Mouse (Mus musculus) brain, embryonic 14.5 days (tissue): ENCODE data around the gene Sec24b. TPM values are rescaled to one million over a fixed set of nuclear protein-coding genes. Genes with fewer than 3 reads are reported as not detected.

Experiments
- DNase-seq: peaks from one replicate; pipeline ENCODE4 v3.0.0-alpha.2; 2011; ENCODE audit warnings: low read depth
- CTCF ChIP-seq: fragments of 200-500 bp; IDR thresholded peaks from 2 replicates; pipeline ENCODE4 v1.5.1; 2012; ENCODE audit warnings: inconsistent platforms, mild to moderate bottlenecking, moderate library complexity, borderline replicate concordance; ENCODE audit not compliant: insufficient read depth, insufficient read length; ENCODE audit errors: extremely low read depth
- POLR2A ChIP-seq: fragments of 200-500 bp; IDR thresholded peaks from 2 replicates; pipeline ENCODE4 v1.6.1; 2012; ENCODE audit warnings: mild to moderate bottlenecking, inconsistent platforms, borderline replicate concordance; ENCODE audit not compliant: poor library complexity, insufficient read depth, insufficient read length, severe bottlenecking; ENCODE audit errors: extremely low read depth
- polyA plus RNA-seq: library from polyadenylated mRNA; depleted of rRNA; stranded (reverse); fragments of >200 nt; gene quantifications from 2 replicates; pipeline ENCODE4 v1.2.3, GENCODE M21; 2012; rRNA removed

Gene Sec24b
- 60.9 and 82.0 TPM in 2 replicates for polyA plus RNA-seq

DNA sequence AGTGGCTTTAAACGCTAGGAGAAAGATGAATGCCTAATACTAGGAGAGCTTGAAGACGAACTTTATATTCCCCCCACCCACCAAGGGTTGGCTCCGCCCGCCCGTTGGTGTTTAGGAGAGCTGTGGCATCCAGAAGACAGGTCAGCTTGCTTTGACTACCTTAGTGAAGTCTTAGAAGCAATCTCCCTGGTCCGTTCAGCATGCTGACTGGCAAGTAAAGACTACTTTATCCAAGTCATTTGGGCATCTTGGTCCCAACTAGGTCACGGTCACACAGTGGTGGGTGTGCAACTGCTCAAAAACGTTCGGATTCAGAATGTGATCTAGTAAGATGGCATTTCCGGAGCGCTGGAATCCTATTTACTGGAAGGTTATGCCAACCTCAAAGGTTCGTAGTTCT is at the start of gene Sec24b:
TSS of gene Sec24b (minus strand) at position 273 of the 400 bp plus-strand sequence.
- peak; percentile 54 for DNase-seq
- TF ChIP-seq CTCF = no peak

- no peak for DNase-seq
- TF ChIP-seq CTCF = no peak
- no peak for TF ChIP-seq POLR2A
Observed at GRCm38 (mm10) chr3:130104471-130104870, 43.1 kb upstream of the Sec24b start.

DNA sequence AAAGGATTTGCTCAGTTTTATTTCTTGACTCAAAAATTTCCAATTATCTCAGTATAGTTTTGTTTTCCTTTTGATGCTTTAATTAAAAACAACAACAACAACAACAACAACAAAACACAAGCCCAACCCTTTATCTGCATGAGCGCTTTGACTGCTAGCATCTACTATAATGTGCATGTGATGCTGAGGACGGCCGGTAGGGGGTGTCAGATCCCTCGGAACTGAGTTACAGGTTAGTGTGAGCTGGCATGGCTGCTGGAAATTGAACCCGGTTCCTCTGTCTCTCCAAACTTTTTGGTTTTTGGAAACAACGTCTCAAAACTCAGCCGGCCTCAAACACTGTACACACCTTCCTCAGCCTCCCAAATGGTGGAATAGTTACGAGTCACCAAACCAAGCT is 42.1 kb upstream of the Sec24b start:
- DNase-seq = no peak

GRCm38 (mm10) chr3:130095160-130095781 is 33.9 kb upstream of the Sec24b start:
- TF ChIP-seq CTCF (peak; percentile 72; the same call in 1 of the 2 replicates), POLR2A (no peak)
- peak; percentile 85 for DNase-seq

More for the DNA sequence above, 42.1 kb upstream of the Sec24b start:
- TF ChIP-seq CTCF (peak; percentile 44; the same call in 1 of the 2 replicates), POLR2A (no peak)

DNA sequence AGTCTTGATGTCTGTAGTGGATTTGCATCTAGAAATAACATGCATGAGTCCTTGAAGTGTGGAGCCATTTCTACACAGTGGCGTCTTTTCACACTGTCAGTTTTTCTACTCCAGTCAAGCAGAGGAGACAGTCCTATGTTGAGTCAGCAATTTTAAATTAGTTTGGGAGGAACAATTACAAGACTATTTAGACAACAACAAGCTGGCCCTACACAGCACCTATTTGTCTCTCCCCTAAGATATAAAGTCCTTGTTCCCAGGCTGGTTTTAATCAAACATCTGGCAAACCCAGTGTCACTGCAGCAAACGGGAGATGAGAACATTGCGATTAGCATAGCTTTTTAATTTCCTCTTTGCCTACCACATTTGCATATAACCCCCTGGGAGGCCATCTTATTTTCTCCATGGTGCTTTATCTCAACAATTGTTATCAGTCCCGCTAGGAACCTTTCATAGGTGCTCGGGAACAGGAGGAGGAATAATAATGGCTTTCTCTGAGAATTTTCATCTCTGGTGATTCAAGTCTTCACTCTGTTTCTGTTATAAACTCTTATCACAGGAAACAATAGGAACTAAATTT is 32.9 kb upstream of the Sec24b start:
- TF ChIP-seq CTCF (no peak), POLR2A (no peak)

DNA sequence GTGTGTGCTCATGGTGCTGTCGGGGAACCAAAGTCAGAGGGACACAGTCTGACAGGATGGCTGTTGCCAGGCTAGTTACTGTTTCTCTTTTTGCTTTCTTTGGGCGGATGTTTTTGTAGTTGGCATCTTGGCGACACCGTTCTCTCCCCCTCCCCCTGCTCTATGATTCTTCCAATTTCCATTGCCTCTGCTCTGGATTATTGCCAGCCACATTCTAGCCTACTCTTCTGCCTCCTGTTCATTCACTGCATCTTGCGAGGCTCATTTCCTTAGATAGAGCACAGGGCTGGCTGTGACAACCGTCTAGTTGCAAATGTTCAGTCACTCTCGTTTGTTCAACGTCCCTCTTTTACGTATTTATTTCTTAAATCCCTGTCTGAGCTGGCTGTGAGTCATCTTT is 29.1 kb upstream of the Sec24b start:
- TF ChIP-seq CTCF (no peak), POLR2A (no peak)
- peak; percentile 59 for DNase-seq

More for the DNA sequence above, 32.9 kb upstream of the Sec24b start:
- peak; percentile 18 for DNase-seq

- DNase-seq = no peak
- TF ChIP-seq CTCF = no peak
- TF ChIP-seq POLR2A = no peak
Observed at GRCm38 (mm10) chr3:130088654-130089053, 27.3 kb upstream of the Sec24b start.

GRCm38 (mm10) chr3:130087466-130087865 is 26.1 kb upstream of the Sec24b start:
- no peak for TF ChIP-seq POLR2A
- TF ChIP-seq CTCF = no peak
- no peak for DNase-seq

DNA sequence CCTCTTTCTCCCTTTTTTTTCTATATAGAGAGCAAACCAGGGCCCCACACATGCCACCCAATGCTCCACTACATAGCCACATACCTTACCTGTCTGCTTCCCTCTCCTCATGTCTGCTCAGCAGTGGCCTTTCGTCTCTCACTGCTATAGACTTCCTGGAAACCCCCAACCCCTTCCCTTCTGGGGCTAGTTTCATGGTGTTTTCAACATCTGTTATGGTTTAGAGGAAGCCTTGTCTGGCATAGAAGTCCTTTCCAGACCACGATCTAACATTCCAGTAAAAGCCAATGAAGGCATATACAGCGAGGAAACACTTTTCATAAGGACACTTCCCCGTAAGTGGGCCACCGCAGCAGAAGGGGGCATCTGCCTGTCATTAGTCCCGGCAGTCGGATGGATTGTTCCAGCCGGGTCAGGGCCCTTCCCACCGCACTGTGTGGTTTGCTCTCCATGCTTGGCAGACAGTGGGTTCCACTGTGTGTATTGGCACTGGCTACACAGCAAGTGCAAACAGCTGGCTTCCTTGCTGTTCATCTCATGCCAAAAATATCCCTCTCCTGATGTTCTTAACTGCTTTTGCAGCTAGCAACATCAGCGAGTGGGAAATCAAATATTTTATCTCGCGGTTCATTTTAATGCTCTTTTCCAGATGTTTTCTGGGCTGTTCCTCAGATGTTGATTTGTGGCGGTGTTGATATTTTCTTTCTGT is 25.2 kb upstream of the Sec24b start:
- peak; percentile 9 for DNase-seq
- TF ChIP-seq CTCF (no peak), POLR2A (no peak)

- TF ChIP-seq POLR2A = no peak
- no peak for TF ChIP-seq CTCF
- peak; percentile 49 for DNase-seq
Observed at GRCm38 (mm10) chr3:130083312-130083711, 22.0 kb upstream of the Sec24b start.

DNA sequence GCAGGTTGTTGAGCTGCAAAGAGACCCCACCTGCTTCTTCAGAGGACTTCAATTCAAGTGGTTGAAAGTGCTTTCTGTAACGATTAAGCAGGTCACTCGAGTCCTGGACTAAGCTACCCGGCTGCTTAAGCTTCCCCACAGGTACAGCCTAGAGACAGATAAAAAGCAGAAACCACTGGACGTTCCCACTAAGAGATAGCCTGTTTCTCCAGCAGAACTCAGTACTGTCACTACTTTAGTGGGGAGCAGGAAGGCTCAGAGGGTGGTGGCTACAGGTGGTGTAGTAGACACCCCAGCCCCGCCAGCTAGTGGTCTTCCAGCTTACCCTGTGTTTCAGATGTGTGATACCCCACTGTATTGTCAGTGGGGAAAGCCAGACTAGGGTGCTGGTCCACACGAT is 19.3 kb upstream of the Sec24b start:
- DNase-seq = no peak
- no peak for TF ChIP-seq POLR2A
- TF ChIP-seq CTCF = no peak
